Mouse (Mus musculus) fibroblast of lung, adult 2 months (primary cell): Measurements from ENCODE around the gene Zmiz1.

Source experiments
- DNase-seq: peaks from one replicate; pipeline ENCODE4 v3.0.0-alpha.2; 2011; ENCODE audit warnings: low read depth

Zmiz1 gene

GRCm38 (mm10) chr14:25472981-25473649 is 14.1 kb downstream of the Zmiz1 start:
- no peak for DNase-seq

- no peak for DNase-seq
Observed at GRCm38 (mm10) chr14:25474017-25474416, 15.0 kb downstream of the Zmiz1 start.

DNA sequence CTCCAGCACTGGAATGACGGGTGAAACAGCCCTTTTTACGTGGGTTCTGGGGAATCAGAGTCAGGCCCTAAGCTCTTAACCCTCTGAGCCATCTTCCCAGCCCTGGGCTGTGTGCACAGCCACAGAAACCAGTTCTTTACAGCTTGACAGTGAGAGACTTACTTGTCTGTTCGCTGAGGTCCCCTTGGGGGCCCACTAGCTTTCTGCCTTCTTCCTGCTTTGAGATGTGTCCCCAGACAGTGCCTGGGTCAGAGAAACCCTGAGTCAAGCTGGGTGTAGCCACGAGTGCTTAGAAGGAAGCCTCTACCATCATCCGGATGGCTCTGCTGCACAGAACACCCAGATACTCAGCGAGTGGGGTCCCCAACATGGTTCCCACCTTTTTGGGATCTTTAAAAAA is 15.7 kb downstream of the Zmiz1 start:
- no peak for DNase-seq

DNA sequence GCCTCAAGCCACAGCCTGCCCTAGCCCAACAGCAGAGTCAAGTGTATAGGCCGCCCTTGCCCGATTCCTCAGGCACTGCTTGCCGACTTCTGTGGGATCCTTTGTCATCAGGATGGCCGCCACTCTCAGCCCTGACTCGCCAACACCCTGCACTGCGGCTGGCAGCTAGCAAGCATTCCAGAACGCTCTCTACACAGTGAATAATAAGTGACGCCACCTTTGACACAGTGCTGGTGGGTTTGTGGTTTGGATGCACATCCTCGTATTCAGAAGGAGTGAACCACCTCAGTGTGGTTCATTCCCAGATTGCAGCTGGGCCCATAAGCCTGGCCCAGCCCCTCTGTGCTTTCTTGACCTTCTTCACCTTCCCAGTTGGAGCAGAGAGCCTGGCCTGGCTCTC is 17.1 kb downstream of the Zmiz1 start:
- peak; percentile 96 for DNase-seq

GRCm38 (mm10) chr14:25476453-25476852 is 17.5 kb downstream of the Zmiz1 start:
- DNase-seq: no peak

DNA sequence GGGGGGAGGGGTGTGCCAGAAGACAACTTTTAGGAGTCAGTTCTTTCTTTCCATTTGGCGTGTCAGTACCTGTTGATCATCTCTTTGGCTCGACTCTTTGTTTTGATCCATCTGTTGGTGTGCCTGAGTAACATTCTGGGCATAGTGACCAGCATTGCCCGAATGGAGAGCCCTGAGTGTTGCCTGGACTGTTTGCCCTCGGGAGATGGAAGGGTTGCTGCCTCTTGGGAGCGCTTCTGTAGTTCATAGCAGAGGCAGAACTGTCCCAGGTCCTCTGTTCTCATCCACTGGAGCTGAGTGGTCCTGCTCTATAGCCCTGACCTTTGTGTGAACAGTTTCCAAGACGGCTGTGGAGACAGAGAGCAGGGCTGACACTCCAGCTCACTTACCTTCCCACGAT is 18.3 kb downstream of the Zmiz1 start:
- no peak for DNase-seq

DNA sequence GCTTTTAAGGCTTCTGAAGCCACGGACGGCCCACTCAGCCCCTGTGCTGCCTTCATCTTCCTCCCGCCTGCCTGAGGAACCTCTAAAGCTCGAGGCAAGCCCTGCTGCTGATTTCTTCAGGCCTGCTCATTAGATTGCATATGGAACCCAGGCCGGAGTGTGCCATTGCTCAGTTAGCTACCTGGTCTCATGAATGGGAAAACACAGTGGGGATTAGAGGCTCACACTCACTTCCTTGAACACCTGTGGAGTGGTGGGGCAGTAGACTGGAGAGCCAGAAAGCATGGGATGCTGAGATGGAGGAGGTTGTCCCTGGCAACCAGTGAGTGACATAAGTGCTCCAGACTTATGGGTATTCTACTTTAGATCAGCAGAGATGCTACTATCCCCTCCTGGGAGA is 19.3 kb downstream of the Zmiz1 start:
- no peak for DNase-seq

DNA sequence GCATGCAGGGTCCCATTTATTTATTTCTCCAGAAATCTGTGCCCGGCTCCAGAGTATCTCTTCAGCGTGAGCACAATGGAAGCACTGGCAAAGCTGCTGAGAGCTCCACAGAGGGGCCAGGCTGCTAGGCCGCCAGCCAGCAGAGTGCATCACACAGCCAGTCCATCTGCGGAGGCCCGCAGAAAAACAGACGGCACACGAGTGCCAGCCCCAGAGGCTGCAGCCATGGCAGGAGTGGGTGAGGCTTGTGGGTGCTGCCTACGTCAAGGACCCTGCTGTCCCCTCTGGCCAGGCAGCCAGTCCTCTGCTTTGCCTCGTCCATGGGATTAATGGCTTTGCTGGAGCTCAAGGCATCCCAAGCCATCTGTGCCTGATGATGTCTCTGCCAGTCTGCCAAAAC is 19.8 kb downstream of the Zmiz1 start:
- no peak for DNase-seq

GRCm38 (mm10) chr14:25479841-25480252 is 20.9 kb downstream of the Zmiz1 start:
- no peak for DNase-seq

DNA sequence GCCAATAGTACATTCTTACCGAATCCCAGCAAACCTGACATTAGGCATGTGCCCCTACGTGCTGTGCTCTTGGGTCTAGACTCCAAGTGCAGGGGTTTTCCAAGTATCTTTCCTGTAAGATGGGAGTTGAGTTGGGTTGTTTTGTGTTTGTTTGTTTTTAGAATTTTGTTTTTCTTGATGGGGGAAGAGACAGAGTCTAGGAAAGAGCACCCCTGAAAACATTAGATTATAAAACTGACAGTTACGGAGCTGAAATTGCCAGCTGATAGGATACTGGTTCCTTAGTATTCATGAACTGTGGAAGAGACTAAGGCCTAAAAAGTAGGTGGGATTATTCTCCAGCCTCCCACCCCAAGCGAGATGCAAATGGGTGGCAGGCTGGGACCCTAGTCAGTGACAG is 21.5 kb downstream of the Zmiz1 start:
- DNase-seq: no peak

- DNase-seq: no peak
Observed at GRCm38 (mm10) chr14:25480916-25481666, 22.1 kb downstream of the Zmiz1 start.

DNA sequence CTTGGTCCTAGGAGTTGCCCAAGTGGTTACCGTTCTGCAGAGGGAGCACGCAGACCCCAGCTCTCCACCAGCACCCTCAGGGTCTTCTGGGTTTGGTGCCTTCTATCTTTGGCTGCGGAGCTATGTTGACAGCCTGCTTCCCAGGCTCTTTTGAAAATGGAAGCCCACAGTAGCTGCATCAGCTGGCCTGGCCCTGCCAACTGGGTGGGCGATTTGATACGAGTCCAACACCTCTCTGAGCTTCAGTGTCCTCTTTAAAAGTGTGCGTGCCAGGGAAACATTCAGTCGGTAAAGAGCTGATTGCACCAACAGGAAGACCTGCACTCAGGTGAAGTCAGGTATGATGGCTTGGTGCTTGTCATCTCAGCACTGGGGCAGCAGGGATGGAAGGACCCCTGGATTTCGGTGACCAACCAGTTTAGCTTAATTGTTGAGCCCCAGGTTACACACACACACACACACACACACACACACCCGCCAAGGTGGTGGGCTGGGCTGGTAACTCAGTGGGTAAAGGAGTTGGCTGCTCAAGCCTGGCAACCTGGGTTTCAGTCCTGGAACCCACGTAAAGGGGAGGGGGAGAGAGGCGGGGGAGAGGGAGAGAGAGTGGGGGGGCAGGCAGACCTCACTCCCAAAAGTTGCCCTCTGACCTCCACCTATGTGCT is 22.8 kb downstream of the Zmiz1 start:
- no peak for DNase-seq

DNA sequence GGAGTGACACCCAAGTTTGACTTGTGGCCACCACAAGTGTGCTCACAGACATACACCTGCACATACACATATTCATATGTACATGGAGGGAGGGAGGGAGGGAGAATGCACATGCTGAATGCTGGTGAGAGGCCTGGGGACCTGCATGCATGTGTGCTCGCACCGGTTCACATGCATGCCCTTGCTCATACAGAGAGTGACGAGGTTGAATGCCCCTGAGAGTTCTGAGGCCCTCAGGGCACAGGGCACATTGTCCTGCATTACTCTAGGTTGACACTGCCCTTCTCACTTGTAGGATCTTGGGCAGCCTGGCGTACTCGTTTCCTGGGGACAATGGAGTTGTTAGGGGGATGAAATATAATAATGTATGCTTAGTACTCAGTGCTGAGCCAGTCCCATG is 23.4 kb downstream of the Zmiz1 start:
- no peak for DNase-seq

GRCm38 (mm10) chr14:25483285-25483684 is 24.3 kb downstream of the Zmiz1 start:
- no peak for DNase-seq

DNA sequence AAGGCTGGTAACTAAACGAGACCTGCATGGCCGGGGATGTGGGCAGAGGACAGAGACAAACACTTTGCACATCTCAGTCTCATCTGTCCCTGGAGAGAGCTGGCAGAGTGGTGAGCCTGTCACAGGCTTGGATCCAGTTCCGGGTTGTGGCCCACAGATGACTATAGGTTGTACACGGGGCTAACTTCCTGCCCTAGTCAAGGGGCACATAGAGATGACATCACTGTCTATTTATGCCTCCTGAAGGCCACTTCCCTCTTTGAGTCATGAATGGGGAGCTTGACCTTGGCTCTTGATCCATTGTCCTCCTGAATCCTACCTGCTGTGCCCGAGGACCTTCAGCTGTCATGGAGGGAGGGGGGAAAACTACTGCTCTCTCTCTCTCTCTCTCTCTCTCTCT is 25.1 kb downstream of the Zmiz1 start:
- no peak for DNase-seq

- no peak for DNase-seq
Observed at GRCm38 (mm10) chr14:25486220-25486619, 27.2 kb downstream of the Zmiz1 start.

DNA sequence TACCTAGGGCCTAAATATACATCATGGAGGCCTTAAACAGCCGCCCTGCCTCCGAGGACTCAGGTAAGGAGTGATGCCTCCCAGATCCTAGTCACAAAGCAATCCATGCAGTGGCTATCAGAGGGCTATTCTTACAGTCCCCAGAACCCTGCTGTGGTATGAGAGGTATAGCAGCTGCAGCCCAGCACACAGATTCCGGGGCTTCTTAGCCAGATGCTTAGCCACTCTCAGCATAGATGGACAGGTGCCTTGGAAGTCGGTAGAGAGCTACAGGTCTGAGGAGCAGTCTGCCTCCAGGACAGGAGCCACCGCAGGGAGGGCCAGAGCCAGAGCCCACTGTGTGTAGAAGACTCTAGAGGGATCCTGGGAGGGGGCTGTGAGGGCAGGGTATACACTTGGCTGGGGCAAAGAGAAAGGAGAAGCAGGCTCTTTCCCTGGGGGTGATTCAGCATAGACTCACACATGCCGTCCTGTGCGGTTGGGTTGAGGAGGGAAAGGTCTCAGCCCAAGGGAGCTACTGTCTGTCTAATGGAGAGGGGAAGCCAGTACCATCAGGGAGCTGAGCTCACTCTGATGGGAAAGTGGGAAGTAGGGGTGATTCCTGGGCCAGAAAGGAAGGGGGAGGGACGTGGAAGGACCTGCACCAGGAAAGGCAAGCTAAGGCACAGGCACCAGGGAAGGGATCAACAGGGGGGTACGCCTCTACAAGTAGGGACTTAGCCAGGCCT is 27.9 kb downstream of the Zmiz1 start:
- peak; percentile 79 for DNase-seq

DNA sequence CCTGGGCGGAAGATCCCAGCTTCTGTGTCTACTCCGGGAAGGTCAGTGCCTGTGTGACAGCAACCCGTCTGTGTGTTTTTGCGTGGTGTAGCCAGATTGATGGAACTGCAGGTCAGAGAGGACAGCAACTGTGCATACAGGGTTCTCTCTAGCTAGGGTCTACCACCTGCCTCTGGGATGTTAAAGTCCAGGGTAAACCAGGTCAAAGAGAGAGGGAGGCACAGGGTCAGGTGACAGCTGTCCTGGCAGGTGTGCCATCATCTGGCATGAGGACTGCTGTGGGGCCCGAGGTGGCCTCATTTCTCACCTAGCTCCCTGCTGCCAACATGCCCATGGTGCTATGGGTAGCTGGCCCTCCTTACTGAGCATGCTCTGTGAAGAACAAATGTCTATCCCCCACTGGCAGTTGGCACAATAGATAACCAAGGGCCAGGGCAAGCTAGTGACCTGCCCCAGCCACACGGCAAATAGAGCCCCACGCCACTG is 28.5 kb downstream of the Zmiz1 start:
- DNase-seq: no peak

DNA sequence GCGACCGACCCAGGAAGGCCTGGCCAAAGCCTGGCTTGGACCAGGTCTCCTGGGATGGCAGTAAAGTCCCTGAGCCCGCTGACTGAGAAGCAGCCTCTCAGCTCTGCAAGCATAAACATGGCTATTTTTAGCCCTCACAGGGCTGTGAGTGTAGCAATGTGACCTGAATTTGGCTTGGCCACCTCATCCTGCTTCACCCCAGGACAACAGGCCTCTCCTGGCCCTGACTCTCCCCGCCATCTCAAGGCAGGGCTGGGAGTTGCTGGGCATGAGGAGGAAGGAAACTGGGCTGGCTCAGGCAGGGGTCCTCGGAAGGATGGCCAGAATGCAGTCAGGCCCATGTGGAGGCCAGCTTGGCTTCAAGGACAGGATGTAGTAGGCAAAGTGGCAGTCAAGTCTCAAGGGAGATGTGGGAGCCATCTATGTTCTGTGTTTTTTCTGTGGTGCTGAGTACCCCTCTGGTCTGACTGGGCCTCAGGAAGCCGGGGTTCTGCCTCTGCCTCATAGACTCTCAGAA is 29.2 kb downstream of the Zmiz1 start:
- DNase-seq: peak; percentile 90

DNA sequence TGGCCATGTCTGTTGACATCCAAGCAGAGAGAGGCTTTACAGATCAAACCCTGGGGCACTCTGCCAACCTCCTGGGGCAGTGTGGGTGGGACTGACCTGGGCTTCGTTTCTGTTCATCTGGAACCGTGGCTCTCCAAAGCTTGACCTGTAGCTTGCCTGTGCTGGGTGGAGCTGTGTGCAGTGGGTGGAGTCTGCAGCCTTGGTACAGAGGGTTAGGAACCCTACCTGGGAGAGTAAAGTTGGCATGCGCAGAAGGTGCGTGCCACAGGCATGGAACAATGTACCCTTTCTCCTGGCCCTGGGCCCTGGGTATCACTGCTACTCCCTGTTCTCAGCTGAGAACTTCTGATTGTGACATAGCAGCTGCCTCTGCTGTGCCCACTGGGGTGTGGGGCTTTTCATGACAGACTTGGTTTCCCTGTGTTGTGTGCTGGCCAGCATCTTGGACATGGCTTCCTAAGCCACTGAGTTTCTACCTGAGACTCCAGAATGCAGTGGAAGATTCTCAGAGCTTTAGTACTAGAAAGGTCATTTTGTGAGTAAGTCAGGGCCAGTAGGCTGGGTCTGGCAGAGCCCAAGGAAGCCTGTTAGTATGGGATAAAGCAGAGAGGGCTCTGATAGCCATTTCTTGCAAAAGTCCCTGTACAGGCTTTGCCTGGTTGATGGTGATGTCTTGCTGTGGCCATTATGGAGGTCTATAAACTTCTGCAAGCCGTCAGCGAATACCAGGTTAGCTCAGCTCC is 30.5 kb downstream of the Zmiz1 start:
- no peak for DNase-seq

DNA sequence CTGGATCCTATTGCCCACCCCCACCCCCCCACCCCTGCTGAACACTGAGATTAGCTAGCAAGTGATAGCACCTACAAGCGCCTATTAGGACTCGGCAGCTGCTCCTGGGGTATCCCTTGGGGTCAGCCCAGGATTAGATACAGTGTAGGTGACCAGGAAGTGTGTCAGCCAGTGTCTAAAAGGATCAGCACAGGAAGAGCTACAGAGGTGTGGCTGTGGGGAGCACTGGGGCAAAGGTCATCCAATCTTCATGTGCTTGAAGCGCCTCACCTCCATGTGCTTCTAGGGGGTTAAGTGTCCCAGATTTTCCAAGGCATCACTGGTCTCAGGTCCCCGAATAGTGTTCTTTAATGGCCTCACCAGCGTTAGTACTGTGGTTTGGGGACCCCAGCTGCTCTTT is 33.0 kb downstream of the Zmiz1 start:
- no peak for DNase-seq
